Mouse (Mus musculus) adrenal gland, adult 2 months (tissue): ENCODE data around the gene Mex3d. TPM values are rescaled to one million over a fixed set of nuclear protein-coding genes. Genes with fewer than 3 reads are reported as not detected.
"Not testable (repeated sequence)": the region's sequence is repeated elsewhere in the genome, so short reads cannot be mapped to it uniquely, and the experiment has no call there.

Source experiments
- DNase-seq: peaks from one replicate; pipeline ENCODE4 v3.0.0; 2021
- polyA plus RNA-seq: library from polyadenylated mRNA; depleted of rRNA; stranded (reverse); fragments of >200 nt; gene quantifications from 2 replicates; pipeline ENCODE4 v1.2.3, GENCODE M21; 2012
- total RNA-seq, 2 experiments: library from RNA; stranded (reverse); gene quantifications; 2 replicates each; pipeline ENCODE4 v1.2.3; 2021

The Mex3d gene
- total and polyA plus RNA-seq, 3 experiments: 19.2 to 60.7 (median 19.5) TPM

DNA sequence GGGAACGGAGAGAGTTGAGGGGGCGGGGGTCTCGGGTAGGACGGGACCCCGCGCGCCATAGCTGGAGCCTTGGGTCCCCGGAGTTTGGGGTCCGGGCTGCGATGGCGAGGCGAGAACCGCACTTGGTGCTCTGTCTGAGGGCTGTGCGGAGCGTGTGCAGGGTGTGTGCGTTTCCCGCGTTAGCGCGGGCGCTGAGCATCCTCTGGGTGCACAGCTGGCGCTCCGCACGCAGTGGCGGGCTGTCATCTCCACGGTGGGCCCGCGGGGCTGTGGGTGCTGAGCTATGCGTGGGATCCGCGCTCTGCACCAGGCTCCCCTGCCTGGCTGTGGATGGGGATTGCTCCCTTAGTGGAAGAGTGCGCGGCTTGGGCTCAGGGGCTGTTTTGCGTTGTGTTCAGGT lies 30.7 kb downstream of the Mex3d start:
- no peak for DNase-seq

DNA sequence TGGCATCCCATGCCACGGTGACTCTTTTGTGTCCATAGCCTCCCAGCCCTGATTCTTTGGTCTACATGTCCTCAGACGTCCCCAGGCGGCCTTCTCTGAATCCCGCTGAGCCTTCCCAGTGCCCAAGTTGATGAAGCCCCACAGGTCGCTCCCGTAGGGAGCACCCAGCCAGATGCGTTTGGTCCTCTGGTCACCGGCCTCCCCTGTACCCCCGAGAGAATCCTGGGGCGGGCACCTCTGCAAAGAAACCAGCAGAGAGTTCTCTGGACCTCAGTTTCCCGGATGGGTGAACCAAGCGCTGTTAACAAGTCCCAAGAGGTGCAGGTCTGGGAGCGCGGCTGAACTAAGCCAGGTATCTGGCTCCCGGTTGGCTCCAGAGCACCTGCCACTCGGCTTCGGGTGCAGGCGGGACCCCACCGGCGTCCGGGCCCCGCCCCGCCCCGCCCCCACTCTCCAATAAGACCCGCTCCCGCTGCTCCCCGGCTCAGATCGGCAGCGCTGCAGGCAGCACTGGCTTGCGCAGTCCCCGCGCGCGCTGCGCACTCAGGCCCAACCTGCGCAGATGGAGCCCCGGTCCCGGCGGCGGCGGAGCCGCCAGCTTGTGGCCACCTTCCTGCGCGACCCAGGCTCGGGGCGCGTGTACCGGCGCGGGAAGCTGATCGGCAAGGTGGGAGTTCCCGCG lies 31.3 kb downstream of the Mex3d start, which contains the start of gene Plk5:
Gene Plk5, plus strand, starts transcription at position 459 of the 682 bp plus-strand sequence.
- no peak for DNase-seq

DNA sequence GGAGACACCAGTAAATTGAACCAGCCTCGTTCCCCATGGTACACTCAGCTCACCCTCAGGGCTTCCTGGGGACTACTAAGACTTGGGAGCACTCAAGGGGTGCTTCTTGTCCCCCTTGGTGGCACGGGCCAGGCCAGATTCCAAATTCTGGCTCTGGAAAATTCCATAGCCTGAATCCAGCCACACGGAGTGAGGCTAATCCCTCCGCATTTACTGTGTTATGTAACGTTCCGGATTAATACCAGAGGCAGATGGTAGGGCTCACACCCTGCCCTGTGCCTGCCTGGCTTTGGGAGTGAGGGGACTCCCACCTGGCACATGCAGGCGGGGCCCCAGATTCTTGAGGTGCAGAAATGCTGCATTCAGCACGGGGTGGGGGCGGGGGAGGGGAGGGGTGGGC lies 32.0 kb downstream of the Mex3d start:
- no peak for DNase-seq

DNA sequence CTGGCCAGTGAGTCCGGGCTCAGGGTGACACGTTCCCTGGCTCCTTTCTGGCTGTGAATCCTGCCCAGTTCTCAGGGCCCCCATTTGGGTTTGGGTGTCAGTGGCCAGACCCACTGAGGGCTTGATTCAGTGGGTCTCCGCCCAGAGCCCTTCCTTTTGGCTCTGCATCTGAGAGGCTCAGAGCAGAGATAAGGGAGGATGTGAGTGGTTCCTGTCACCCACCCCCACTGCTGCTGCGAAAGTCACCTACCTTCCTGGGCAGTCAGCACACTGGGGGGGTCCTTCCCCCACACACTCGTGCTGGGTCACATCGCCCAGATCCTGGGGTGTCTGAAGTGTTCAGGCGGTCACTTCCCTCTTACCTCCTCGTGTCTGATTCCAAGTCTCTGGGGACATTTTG lies 34.7 kb downstream of the Mex3d start:
- DNase-seq: no peak

DNA sequence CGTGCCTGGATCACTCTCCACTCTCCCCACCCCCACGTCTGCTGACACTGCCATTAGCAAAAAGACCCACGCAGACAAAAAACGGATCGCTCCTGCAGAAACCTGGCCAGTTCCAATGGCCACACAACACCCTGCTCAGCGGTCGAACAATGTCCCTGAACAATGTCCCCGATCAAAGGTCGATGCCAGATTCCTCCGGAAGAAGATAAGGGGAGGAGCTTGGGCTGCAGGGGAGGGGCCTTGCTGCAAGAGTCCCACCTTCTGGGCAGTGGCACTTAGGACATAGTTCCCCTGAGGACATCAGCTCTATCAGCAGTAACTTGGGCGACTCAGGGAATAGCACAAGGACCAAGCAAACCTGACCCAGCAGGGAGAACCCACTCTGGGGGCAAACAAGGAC lies 35.6 kb downstream of the Mex3d start:
- DNase-seq: no peak

DNA sequence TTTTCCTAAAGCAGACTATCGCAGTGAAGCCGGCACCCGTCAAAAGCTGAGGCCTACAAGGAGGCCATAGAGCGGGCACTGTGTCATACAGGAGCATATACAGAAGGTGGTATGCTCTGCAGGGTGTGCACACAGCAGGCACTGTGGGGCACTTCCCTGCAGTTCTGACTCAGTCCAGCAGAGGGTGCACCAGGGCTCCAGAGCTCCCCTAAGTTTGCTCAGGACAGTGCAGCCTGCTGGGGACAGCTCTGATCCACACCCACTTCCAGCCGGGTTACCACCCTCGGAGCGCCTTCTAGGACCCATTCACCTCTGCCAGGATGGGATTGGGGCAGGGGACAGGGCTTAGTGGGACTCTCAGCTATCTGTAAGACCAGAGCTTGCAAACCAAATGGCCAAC lies 37.2 kb downstream of the Mex3d start:
- DNase-seq: peak; percentile 86

DNA sequence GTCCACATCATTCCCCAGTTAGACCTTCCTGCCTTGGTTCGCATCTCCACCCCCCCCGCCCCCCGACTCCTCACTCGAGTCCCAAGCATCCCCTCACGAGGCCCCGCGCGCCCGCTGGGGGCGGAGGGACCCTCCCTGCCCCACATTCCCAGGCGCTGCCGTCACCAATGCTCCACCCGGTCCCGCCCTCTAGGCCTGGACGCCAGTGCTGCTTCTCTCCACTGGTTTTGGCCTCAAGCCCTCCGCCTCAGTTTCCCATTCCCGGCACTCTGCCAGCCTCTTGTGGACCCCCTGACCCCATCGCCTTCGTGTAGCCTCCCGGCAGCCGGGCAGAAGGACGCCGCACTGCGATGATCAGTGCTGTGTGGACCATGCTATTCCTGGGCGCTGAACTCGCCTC lies 38.5 kb downstream of the Mex3d start:
- no peak for DNase-seq

DNA sequence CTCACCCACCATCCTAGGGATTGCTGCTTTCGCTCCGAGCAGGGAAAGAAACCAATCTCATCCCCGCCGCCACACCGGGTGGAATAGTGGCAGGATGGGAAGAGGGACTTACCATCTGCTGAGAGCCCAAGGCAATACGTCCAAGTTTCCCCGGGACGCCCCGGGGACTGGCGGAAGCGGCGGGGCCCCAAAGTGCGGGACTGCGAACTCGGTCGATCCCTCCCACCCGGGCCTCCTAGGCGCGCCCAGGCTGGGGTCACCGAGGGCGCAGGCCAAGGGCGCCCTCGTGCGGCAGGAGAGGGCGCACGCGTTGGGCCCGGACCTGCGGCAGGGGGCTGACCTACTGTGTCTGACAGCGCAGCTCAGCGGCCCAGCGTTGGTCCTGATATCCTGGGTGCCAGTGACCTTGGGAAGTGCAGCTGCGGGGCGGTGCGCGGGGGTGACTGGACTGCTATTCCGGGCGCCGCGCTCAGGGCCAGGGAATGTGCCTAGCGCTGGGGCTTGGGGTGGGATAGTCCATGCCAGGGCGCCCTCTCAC lies 39.1 kb downstream of the Mex3d start, which contains the start of gene Adamtsl5:
Gene Adamtsl5, minus strand, starts transcription at position 169 of the 538 bp plus-strand sequence.
- DNase-seq: peak; percentile 58

DNA sequence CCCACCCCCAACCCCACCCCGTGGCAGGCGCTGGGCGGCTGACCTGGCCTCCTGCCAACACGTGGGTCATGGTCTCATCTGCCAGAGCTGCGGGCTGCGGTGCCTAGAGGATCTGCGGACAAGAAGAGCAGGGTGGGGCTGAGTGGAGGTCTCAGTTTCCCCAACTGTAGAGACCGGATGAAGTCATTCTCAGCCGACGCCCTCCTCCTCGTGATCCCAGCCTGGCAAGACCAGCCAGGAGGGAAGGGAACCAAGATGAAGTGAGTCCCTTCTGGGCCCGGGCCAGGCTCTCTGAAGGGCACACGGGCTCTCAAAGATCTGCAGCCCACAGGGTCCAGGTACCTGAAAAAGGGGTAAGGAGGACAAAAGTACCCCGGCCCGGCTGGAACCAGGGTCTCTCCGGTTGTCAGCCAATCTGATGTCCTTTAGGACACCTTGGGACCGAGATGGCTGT lies 39.9 kb downstream of the Mex3d start:
- DNase-seq: no peak

DNA sequence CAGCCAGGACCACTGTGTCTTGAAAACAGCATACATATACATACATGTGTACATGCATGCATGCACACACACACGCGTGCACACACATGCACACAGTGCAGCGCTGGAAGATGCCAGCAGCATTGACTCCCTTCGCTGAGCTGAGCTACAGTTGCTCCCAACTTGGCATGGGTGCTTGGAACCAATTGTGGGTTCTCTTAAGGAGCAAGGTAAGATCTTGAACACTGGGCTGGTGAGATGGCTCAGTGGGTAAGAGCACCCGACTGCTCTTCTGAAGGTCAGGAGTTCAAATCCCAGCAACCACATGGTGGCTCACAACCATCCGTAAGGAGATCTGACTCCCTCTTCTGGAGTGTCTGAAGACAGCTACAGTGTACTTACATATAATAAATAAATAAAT lies 41.5 kb downstream of the Mex3d start:
- not testable (repeated sequence) for DNase-seq

DNA sequence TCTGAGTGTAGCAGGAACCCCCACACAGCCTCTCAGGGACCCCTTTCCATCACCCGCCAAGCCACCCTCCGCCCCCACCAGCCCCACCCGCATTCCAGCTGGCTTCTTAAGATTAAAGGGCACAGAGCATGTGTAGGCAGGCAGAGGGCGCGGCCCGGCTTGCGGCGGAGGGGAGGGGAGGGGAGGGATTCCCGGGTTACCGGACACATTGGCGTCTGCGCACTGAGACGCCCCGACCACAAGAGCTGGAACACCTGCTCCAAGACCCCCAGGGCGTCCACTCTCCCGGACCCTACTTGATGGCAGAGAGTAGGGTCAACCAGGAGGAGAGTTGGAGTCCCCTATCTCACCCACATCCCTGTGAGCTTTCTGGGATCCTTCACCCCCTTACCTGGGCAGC lies 42.3 kb downstream of the Mex3d start:
- no peak for DNase-seq

DNA sequence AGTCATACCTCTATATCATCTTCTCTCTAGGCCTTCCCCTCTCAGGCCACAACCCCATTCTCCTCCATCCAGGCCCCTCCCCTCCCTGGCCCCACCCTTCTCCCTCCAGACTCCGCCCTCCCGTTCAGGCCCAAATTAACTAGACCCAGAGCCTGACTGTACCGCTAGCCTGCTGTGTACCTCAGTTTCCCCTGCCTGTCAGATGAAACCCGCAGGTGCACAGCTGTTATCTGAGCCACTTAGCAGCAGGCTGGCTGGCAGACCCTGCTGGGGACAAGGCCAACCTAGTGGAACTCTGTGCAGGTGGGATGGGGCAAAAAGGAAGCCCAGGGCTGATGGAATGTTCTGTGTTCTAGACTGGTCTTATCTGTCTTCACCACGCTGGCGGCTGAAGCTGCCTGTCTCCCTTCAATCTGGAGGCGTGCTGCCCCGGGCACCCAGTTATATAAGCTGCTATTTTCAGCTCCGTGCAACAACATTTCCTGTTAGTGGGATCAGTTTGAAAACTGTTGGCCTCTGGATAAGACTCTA lies 43.3 kb downstream of the Mex3d start:
- DNase-seq: no peak

DNA sequence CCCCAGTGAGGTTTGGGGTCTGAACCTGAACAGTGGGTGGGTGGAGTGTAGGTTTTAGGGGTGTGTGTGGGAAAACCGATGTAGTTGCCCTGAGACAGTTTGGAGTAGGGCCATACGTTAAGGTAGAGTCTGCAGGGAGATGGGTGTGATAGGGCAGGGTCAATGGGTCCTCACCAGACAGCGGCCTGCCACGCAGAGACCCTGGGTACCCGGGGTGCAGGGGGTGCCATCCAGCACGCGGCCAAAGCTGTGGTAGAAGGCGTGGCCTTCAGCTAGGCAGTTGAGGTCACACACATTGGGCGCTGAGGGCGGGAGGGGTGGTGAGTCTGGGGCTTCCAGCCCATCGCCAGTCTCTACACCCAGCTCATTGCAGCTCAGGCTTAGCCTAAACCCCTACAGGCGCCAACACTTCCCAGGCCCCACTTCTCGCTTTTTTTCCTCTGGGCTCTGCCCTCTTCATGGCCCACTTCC lies 44.0 kb downstream of the Mex3d start:
- no peak for DNase-seq

DNA sequence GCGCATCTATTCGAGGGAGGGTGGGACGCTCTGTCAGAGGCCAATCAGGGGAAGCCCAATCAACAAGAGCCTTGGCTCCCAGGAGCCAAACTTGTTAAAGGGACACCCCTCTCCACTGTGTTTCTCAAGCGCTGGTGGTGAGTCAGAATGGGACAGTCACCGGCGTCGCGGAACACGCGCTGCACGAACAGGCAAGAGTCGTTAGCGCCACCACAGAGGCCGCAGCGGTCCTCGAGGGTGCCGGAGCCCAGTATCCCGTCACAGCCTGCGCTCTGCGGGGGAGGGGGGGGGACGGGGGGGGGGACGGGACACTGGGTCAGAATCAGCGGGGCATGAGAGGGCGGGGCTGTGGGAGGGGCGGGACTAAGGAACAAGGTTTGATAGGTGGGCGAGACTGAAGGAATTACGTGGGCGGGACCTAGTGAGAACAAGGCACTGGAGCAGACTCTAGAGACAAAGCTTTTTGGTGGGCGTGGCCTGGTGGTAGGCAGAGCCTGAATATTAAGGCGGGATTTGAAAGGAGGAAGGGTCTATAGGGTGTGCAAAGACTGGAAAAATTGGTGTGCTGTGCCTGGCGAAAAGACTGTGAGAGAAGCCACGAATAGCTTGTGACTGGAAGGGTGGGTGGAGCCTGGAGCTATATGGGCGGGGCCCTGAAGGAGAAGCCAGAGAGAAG lies 44.6 kb downstream of the Mex3d start:
- DNase-seq: peak; percentile 80

DNA sequence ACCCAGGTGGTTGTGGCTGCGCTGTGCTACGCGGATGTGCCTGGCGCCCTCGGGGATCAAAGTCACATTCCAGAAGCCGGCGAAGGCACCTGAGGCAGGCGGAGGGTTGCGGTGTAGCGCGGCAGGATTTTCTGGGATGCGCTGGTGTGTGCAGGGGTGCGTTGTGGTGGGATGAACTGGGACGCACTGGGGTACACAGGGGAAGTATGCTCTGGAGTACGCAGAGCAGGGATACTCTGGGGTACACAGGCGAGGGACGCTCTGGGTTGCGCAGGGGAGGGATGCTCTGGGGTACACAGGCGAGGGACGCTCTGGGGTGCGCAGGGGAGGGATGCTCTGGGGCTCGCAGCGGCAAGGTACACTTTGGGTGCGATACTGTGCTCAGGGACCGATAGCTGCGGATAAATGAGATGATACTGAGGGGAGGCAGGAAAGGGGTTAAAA lies 45.1 kb downstream of the Mex3d start:
- no peak for DNase-seq

DNA sequence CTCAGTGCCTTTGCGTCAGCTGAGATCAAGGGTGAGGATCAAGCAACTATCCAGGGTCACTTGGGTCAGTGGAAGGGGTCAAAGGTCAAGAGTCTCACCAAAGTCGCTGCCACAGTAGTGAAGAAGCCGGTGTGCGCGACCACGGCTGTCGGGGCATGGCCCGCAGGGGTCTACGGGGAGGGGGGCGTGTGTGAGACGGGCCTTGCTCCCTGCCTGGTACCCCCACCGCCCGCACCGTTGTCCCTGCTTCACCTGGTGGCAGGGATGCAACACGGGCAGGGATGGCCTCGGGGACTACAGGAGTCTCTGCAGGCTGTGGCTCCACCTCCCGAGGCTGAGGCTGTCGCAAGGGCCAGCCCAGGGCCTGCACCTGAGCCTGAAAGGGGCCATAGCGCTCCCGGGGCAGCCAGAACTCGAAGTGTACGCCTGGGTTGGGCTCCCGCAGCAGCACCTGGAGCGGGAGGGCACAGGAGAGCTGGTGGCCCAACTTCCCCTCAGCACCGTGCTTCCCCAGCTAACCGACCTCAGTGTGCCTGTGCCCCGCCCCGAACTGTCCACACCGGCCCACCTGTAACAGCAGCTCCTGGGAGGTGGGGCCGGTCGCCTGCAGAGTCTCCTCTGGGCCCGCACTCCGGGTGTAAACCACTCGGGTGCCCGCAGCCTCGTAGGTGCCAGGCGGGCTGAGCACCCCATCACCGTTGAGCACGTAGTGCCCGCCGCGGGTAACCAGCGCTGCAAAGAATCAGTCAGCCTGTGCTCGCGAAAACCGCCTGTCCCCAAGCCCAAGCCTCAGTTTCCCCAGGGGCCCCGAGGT lies 45.8 kb downstream of the Mex3d start:
- DNase-seq: no peak

DNA sequence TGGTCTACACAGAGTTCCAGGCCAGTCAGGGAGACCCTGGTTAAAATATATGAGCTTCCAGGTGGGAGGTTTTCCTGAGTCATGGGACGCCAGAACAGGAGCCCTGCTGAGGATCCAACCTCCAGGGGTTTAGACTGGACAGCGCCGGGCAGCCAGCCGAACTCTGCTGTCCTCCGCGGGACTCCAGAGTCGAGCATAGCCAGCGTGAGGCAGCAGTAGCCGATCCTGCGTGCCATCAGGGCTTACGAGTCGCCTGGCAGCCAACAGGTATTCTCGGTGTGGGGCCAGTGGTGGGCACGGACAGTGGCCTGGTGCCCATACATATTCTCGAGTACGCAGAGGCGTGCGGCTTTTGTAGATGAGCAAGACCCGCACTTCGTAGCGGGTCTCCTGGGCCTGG lies 46.4 kb downstream of the Mex3d start:
- no peak for DNase-seq

DNA sequence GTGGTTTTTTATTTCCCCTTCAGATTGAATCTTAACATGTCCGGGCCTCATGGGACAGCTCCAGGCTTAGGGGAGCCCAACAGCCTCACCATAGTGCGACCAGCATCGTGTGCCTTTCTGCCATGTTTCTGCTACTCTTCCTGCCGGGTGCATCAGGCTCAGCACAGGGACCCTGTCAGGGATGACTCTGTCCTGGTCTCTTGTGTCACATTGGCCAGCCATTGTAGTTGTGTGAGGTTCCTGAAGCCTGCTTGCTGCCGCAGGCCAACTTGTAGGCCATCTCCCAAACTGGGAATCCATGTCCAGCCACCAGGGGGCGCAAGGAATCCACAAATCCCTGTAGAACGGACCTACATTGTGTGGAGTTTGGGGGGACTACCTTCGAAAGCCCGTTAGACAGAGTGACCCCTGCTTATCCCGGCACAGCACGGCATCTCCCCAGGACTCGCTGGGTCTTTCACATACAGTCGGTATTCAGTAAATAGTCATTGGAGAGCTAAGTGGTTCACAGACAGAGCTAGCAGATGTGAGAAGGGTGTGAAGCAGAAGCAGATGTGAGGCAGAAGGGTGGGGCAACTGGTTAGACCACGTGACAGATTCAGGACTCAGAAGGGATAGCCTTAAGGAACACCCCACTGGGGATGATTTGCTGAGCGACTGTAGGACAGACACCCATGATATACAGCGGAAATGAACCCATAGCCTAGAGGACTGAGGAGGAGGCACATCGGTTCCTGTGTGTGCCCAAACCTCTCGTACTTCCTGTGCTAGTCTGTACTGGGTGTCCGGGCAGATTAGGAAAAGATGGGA lies 47.3 kb downstream of the Mex3d start:
- DNase-seq: peak; percentile 81

DNA sequence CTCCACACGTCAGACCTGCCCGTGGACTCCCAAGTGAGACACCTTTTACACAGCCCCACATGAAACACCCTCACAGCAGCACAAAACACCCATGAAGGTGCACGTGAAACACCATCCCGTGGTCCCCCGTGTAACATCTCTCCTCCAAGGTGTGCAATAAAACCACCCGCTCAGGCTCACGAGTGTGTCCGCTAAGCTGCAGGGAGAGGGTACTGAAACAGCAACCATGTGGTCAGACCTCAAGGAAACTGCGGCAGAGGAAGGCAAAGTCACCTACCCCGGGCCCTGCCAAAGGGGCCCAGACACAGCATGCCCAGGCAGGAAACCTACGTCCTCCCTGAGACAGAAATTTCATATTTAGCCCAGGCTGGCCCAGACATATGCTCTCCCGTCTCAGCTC lies 51.2 kb downstream of the Mex3d start:
- DNase-seq: no peak

DNA sequence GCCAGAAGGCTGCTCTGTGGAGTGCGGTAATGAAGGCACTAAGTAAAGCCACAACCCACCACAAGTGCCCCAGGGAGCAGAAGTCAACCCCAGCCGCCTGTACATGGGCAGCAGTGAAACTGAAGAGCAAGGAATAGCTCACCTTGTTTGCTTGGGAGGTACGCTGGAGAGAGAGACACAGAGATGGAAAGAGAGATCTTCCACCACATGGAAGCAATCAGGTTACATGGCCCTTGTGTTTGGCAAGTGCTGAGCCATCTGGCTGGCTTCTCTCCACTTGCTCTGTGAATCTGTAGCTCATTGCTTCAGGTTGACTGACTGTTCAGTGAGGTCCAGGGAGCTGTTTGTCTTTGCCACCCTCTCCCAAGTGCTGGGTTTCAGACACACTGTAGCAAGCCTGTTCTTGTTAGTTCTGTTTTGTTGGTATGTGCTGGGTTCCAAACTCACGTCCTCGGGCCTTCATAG lies 54.9 kb downstream of the Mex3d start:
- DNase-seq: no peak
